Mouse (Mus musculus) midbrain, embryonic 13.5 days (tissue): Measurements from ENCODE around the gene Tfdp2. TPM values are rescaled to one million over a fixed set of nuclear protein-coding genes. Genes with fewer than 3 reads are reported as not detected.

Experiments
- ATAC-seq: fragments of 200-750 bp; cut with Nextera tagmentation; 2 replicates; pipeline ENCODE4 v1.8.0; 2017; ENCODE audit warnings: mild to moderate bottlenecking, moderate TSS enrichment, moderate library complexity
- H3K27ac ChIP-seq: fragments of 300-500 bp; sonication (generic); 2 replicates; pipeline ENCODE4 v1.5.1; 2015; ENCODE audit warnings: inconsistent platforms, mild to moderate bottlenecking, moderate library complexity
- H3K27me3 ChIP-seq: fragments of 300-500 bp; sonication (generic); 2 replicates; pipeline ENCODE4 v1.6.1; 2015; ENCODE audit warnings: mild to moderate bottlenecking, inconsistent platforms
- H3K36me3 ChIP-seq: fragments of 300-500 bp; sonication (generic); 2 replicates; pipeline ENCODE4 v1.6.1; 2015; ENCODE audit warnings: mild to moderate bottlenecking, inconsistent platforms
- H3K4me1 ChIP-seq: fragments of 300-500 bp; sonication (generic); replicated peaks from 2 replicates; pipeline ENCODE4 v1.6.1; 2015; ENCODE audit warnings: inconsistent platforms
- H3K4me2 ChIP-seq: fragments of 300-500 bp; sonication (generic); replicated peaks from 2 replicates; pipeline ENCODE4 v1.6.1; 2015; ENCODE audit warnings: moderate library complexity, mild to moderate bottlenecking, inconsistent platforms
- H3K4me3 ChIP-seq: fragments of 300-500 bp; sonication (generic); replicated peaks from 2 replicates; pipeline ENCODE4 v1.5.1; 2015; ENCODE audit warnings: mild to moderate bottlenecking, inconsistent platforms
- H3K9ac ChIP-seq: fragments of 300-500 bp; sonication (generic); replicated peaks from 2 replicates; pipeline ENCODE4 v1.6.1; 2015; ENCODE audit warnings: mild to moderate bottlenecking, inconsistent platforms
- H3K9me3 ChIP-seq: fragments of 300-500 bp; sonication (generic); 2 replicates; pipeline ENCODE4 v1.6.1; 2016; ENCODE audit warnings: mild to moderate bottlenecking, inconsistent platforms
- WGBS: fragments of 180-500 bp; shearing (Covaris S2); methylation state at CpG from one replicate; pipeline ENCODE4 v1.1.7; 2015; 5-methylcytosine and 5-hydroxymethylcytosine counted together
- polyA plus RNA-seq: library from polyadenylated mRNA; unstranded; fragments of >200 nt; fragmentation: Nextera tagmentation; extraction: Ambion mirVana; gene quantifications from 2 replicates; pipeline ENCODE4 v1.2.1, GENCODE M21; 2015

Gene Tfdp2
- polyA plus RNA-seq, 1 experiment from 2014 or later, result 52.4 TPM

DNA sequence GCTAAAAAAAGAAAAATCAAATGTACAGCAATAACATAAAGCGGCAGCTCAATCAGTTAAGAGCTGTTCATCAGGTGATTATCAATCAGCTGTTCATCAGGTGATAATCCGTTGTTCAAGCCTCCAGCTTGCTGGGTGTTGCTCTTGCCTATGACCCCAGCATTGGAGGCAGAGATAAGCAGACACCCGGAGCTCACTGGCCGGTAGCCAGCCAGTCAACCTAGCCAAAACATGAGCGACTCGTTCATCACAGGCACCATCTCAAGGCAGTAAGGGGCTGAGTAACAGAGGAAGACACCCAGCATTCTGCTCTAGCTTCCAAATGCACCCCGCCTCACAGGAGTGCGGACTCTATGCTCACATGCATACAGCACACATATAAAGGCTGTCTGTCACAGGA, 157.7 kb downstream of the Tfdp2 start:
- WGBS, result 70% methylated on average over 8 of the region's 8 CpGs

GRCm38 (mm10) chr9:96360056-96360455, 164.0 kb downstream of the Tfdp2 start:
- no peaks in the 10 kb centered on the region for H3K36me3 ChIP-seq
- no peak overlapping the region for H3K27ac ChIP-seq
- H3K9me3 ChIP-seq, result no peaks in the 10 kb centered on the region
- peaks cover 26% of the 10 kb centered on the region for H3K4me1 ChIP-seq
- WGBS, result 93% methylated on average over 3 of the region's 3 CpGs
- no peaks in the 10 kb centered on the region for H3K27me3 ChIP-seq
- H3K4me3 ChIP-seq, result no peak overlapping the region
- no peak overlapping the region for H3K9ac ChIP-seq
- H3K4me2 ChIP-seq, result no peak overlapping the region
- ATAC-seq, result no peak

More for the DNA sequence above, 157.7 kb downstream of the Tfdp2 start:
- no peaks in the 10 kb centered on the region for H3K27me3 ChIP-seq
- no peaks in the 10 kb centered on the region for H3K36me3 ChIP-seq
- H3K9ac ChIP-seq, result no peak overlapping the region
- H3K4me2 ChIP-seq, result no peak overlapping the region
- ATAC-seq, result no peak
- no peaks in the 10 kb centered on the region for H3K9me3 ChIP-seq
- no peak overlapping the region for H3K4me3 ChIP-seq
- peaks cover 5% of the 10 kb centered on the region for H3K4me1 ChIP-seq
- no peak overlapping the region for H3K27ac ChIP-seq

DNA sequence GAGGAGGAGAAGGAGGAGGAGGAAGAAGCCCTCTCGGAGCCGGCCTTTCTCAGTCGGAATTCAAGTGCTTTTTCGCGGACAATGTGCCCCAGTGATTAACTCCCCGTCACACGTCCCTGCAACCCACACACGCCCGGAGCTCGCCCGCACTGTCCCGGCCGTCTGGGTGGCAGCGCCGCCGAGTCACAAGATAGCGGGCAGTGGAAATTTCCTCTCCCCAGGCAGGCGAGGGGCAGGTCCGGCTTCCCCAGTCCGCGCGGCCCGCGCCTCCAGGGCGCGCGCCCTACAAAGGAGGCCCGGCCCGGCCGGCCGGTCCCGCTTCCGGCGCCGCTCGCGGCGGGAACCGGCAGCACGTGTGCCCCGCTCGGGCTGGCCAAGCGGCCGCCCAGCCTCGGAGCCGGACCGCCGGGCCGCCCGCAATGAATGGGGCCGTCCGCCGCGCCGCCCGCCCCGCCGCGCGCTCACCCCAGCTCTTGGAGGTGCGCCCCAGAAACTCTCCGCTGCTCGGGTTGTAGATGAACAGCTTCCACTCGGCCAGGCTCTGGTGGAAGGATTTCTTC, 167.6 kb downstream of the Tfdp2 start:
- under 1% methylated on average over 54 of the region's 64 CpGs for WGBS
- peak overlapping the region; percentile 95 for H3K9ac ChIP-seq
- ATAC-seq, result peak; percentile 78
- H3K4me3 ChIP-seq, result peak overlapping the region; percentile 83
- no peaks in the 10 kb centered on the region for H3K27me3 ChIP-seq
- H3K36me3 ChIP-seq, result no peaks in the 10 kb centered on the region
- peak overlapping the region; percentile 94 for H3K27ac ChIP-seq
- peaks cover 26% of the 10 kb centered on the region for H3K4me1 ChIP-seq
- H3K9me3 ChIP-seq, result no peaks in the 10 kb centered on the region
- H3K4me2 ChIP-seq, result peak overlapping the region; percentile 73

GRCm38 (mm10) chr9:96364141-96364838, 168.2 kb downstream of the Tfdp2 start, which contains the start of gene Atp1b3:
Atp1b3 (minus strand) TSS chr9:96364442.
- no peaks in the 10 kb centered on the region for H3K9me3 ChIP-seq
- H3K4me2 ChIP-seq, result peak within 1 kb of the TSS; percentile 73
- WGBS, result under 1% methylated on average over 78 of the region's 81 CpGs
- H3K9ac ChIP-seq, result peak within 1 kb of the TSS; percentile 95
- ATAC-seq, result peak; percentile 97
- no peaks in the 10 kb centered on the region for H3K36me3 ChIP-seq
- peak within 1 kb of the TSS; percentile 94 for H3K27ac ChIP-seq
- H3K4me3 ChIP-seq, result peak within 1 kb of the TSS; percentile 83
- H3K4me1 ChIP-seq, result peaks cover 26% of the 10 kb centered on the region
- no peaks in the 10 kb centered on the region for H3K27me3 ChIP-seq

DNA sequence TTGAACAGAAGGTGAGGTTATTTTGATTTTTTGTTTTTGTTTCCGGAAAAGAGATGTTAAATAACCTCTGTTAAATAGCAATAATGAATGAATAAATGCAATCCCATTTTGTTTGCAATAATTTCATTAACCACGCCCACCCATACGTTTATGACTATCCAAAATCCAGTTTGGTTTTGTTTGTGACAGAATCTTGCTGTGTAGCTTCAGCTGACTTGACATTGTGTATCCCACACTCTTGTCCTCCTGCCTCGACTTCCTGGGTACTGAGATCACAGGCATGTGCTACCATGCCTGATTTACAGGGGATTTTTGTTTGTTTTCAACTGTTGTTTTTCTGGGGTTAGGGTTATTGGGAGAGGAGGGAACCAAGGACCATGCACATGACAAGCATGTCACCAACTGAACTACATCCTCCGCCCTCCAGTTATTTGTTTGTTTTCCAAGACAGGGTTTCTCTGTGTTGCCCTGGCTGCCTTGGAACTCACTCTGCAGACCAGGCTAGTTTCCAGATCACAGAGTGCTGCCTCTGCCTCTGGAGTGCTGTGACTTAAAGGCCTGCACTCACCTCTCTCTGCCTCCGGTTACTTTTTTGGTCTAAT, 169.3 kb downstream of the Tfdp2 start:
- Histone ChIP-seq H3K4me2 (no peak overlapping the region), H3K27ac (no peak overlapping the region), H3K27me3 (no peaks in the 10 kb centered on the region), H3K9me3 (no peaks in the 10 kb centered on the region), H3K36me3 (no peaks in the 10 kb centered on the region), H3K4me1 (peaks cover 22% of the 10 kb centered on the region), H3K9ac (no peak overlapping the region), H3K4me3 (no peak overlapping the region)
- ATAC-seq, result no peak
- 76% methylated on average over 6 of the region's 6 CpGs for WGBS

DNA sequence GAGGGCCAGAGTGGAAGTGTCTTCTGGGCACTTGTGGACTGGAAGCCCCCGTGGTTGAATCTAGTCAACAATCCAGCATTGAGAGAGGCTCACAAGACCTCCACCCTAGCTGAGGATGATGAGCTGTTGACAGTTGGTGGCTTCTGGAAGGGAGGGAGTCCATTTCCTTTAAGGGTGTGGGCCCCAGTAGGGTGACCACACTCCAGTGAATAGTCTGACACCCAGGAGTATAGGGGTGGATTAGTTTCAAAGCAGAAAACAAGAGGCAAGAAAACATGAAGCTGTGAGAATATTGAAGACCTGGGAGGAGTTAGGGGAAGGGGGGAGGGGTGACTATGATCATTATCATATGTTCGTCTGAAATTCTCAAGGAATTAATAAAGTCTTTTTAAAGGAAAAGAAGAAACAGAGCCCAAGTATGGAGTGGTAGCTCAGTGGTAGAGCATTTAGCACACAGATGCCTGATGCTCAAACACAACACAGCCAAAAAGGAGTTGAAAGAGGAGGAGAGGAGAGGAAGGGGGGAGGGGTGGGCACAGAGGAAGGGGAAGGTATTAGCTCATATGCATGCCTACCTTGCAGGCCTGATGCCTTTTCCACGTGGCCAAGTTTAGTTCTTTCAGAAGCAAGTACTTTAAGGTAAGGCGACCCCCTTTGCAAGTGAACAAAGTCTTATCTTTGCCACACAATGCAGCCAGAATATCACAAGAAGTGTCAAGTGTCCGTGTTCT, 173.7 kb downstream of the Tfdp2 start:
- no peak overlapping the region for H3K4me3 ChIP-seq
- no peak overlapping the region for H3K27ac ChIP-seq
- WGBS, result 72% methylated on average over 5 of the region's 5 CpGs
- no peaks in the 10 kb centered on the region for H3K27me3 ChIP-seq
- no peaks in the 10 kb centered on the region for H3K9me3 ChIP-seq
- H3K4me2 ChIP-seq, result no peak overlapping the region
- H3K9ac ChIP-seq, result no peak overlapping the region
- no peaks in the 10 kb centered on the region for H3K36me3 ChIP-seq
- ATAC-seq, result no peak
- H3K4me1 ChIP-seq, result no peaks in the 10 kb centered on the region

- Histone ChIP-seq H3K4me3 (no peak overlapping the region), H3K4me2 (no peak overlapping the region), H3K27me3 (no peaks in the 10 kb centered on the region), H3K9ac (no peak overlapping the region), H3K4me1 (no peaks in the 10 kb centered on the region), H3K36me3 (no peaks in the 10 kb centered on the region), H3K27ac (no peak overlapping the region), H3K9me3 (no peaks in the 10 kb centered on the region)
- WGBS, result 91% methylated on average over 5 of the region's 5 CpGs
- no peak for ATAC-seq
Observed at GRCm38 (mm10) chr9:96371075-96371474, 175.0 kb downstream of the Tfdp2 start.

Other genes starting within 250 kb of the Tfdp2 start
- 20.1 and 21.4 TPM in 2 replicates for gene Xrn1, start 241.5 kb upstream of the Tfdp2 start, polyA plus RNA-seq
- gene Gk5, start 76.9 kb upstream of the Tfdp2 start, polyA plus RNA-seq, result 1.5 and 1.9 TPM in 2 replicates
- 168 and 178 TPM in 2 replicates for gene Atp1b3, start 168.2 kb downstream of the Tfdp2 start, polyA plus RNA-seq